Mouse (Mus musculus) CH12.LX (cell line): ENCODE results near the gene Prr5.

Experiments used
- CHD2 ChIP-seq: IDR thresholded peaks from 2 replicates; pipeline ENCODE4 v1.6.1; 2011; ENCODE audit warnings: low read length, improper control_type of control experiment
- CTCF ChIP-seq, 2 experiments: IDR thresholded peaks in 1 of 2; conservative IDR thresholded peaks in 1 of 2; 2 replicates each; pipeline ENCODE4 v1.5.1; 2011 to 2012; ENCODE audit warnings: low read depth in 2 of 2, low read length in 2 of 2, improper control_type of control experiment in 1 of 2, inconsistent platforms in 1 of 2, mild to moderate bottlenecking in 1 of 2, moderate library complexity in 1 of 2
- EP300 ChIP-seq: IDR thresholded peaks from 2 replicates; pipeline ENCODE4 v1.6.1; 2011; ENCODE audit warnings: low read length, improper control_type of control experiment
- JUN ChIP-seq: IDR thresholded peaks from 2 replicates; pipeline ENCODE4 v1.6.1; 2011; ENCODE audit warnings: low read depth, mild to moderate bottlenecking, low read length, improper control_type of control experiment, moderate library complexity; ENCODE audit not compliant: insufficient read depth
- NELFE ChIP-seq: IDR thresholded peaks from 2 replicates; pipeline ENCODE4 v1.6.1; 2011; ENCODE audit warnings: low read depth, low read length, improper control_type of control experiment
- SMC3 ChIP-seq: IDR thresholded peaks from 2 replicates; pipeline ENCODE4 v1.6.1; 2011; ENCODE audit warnings: low read depth, low read length, improper control_type of control experiment

- TF ChIP-seq CTCF (conservative IDR thresholded peaks at IDR 0.05 in 1 of 2, IDR thresholded peaks at IDR 0.05 in 1 of 2; ENCODE audit: low read depth in 2 of 2, low read length in 2 of 2) (no peak), SMC3 (no peak), EP300 (no peak), JUN (no peak), NELFE (no peak), CHD2 (no peak)
Observed at GRCm38 (mm10) chr15:84661274-84661673, 8.1 kb upstream of the Prr5 start.
